Mouse (Mus musculus) urinary bladder, postnatal 25 days (tissue): ENCODE measurements at regions not wholly inside any gene's neighbourhood (a gene's known extent, or its start where the extent isn't known, plus 50 kb on each side); places are given as distances from the start of the nearest gene placed in this dataset.

Source experiments
- DNase-seq: peaks from one replicate; pipeline ENCODE4 v3.0.0; 2022; ENCODE audit warnings: low spot score

DNA sequence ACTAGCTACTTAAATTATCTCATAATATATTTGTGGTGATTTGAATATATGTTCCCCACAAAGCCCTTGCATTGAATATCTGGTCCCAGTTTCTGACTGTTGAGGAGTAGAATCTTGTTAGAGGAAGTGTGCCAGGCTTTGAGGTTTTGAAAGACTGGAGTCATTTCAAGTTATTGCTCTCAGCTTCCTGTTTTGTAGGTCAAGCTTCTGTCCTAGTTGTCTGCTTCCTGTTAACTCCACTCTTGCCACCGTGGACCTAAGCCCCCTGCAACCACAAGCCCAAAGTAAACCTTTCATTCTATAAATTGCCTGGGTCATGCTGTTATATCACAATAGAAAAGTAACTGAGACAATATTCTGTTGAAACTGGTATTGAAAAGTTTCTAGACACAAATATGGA, 1232.3 kb upstream of the Lrrc6 start:
- no peak for DNase-seq

DNA sequence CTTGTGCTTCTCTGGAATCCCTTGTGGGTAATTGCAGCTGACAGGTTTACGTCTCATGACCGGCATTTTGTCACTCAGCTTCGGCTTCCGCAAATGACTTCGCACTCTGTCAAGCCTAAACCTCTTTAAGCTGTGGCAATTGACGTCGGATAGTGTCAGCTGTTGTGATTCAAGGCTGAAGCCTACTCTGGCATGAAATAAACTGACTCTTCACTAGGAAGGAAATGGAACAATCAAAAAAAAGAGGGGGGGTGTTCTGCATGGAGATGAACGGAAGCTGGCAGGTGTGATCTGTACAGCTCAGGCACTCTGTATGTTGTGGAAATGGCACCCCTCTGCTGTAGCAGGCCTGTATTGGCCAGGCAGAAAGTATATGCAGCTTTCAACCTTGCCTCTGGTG, 1228.8 kb upstream of the Lrrc6 start:
- DNase-seq, result no peak

DNA sequence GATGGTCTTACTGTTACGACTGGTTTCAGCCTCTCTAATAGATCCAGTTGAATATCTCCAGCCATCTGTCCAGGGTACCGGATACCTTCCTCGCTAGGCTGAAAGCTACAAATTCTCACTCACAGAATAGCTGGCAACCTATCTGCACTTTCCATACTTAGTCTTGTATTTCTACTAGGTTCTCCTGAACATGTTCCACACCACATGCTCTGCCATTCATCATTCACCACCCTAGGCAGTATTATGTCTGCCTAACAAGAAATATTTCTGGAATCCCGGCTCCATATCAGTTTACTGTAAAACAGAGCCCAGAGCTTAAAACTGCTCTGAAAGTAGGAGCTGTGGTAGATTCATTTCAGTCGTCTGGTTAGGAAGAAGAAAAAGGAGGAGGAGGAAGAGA, 1224.5 kb upstream of the Lrrc6 start:
- no peak for DNase-seq

GRCm38 (mm10) chr15:67714203-67714602, 1213.5 kb upstream of the Lrrc6 start:
- no peak for DNase-seq

GRCm38 (mm10) chr15:67686140-67686539, 1185.4 kb upstream of the Lrrc6 start:
- DNase-seq, result no peak

- DNase-seq, result no peak
Observed at GRCm38 (mm10) chr15:67673276-67673675, 1172.6 kb upstream of the Lrrc6 start.

DNA sequence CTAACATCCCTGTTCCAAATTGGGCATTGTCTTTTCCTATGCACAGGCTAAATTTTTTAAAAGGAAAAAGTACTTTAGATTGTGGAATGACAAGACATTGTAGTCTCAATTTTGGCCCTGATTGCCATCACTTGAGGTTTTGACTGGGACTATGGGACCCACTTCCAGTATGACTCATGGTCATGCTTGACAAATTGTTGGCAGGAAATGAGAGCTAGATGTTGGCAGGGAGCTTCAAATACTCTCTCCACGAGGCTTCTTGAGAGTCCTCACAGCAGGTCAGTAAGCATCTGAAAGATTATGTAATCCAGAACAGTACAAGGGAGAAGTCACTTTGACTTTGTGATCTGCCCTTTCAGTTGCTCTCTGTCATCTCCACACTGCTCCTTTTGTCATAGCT, 1135.4 kb upstream of the Lrrc6 start:
- DNase-seq, result no peak

GRCm38 (mm10) chr15:67626704-67627287, 1126.1 kb upstream of the Lrrc6 start:
- DNase-seq, result no peak

DNA sequence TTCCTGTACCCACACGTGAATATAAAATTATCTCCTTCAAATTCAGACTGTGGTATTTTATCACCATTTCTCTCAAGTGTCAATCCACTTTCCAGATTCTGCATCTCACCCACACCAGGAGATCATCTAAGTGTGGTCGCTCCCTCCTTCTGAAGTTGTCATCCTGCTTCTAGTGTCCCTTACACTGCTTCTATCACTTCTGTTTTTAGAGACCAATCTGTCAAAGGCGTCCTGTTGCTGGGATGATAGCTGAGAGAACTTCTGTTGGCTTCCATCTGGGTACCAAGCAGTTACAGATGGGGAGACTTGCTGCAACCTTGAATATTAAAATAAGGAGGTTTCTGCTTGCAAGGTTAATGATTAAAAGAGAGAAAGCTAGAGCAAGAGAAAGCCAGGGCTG, 1111.2 kb upstream of the Lrrc6 start:
- DNase-seq, result no peak

DNA sequence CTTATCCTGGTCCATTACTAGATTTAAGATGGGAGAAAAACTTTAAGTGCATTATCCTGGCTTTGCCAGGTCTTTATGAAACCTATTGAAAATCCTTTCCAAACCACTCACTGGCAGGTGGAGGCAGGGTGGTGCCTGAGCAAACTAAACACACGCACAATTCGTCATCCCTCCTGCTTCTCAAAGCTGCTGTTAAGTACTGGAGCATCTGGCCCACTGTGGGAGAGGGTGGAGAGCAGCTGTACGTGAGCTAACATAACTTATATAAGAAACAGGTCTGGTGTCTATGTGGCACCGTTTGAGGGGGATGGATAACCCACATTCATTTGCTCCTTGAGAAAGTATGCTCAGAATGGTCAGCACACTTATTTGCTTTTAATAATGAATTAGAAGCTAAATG, 1097.7 kb upstream of the Lrrc6 start:
- no peak for DNase-seq

DNA sequence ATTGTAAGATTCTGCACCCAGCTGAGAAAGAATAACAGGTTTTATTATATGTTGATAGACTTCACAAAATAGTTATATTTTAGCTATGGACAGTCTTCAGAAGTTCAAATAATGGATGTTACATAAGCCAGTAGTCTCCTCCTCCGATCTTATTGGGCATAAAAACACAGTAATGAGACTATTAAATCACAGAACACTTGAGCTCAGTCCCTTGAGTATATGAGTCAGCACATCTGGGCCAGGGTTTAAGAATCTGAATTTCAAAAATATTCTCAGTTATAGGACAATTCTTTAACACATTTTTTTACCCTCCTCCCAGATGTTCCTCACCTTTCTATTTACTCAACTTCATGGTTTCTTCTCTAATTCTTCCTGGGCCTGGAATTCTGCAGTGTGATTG, 1075.9 kb upstream of the Lrrc6 start:
- no peak for DNase-seq

DNA sequence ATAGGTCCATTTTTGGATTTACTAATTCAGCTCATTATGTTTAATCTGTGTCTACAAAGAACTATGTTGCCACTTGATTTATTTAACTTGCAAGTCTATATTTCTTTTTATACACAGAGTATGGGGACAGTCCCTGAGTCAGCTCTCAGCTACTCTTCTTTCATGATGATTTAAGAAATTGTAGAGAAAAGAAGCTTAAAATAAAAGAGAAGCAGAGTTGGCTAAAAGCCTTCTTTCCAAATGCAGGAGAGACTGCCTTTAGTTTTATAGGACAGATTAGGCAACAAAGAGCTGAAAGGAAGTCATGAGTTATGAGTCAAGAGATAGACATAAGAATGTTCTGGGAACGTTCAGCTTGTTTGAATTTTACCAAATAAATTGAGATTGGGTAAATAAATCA, 1070.9 kb upstream of the Lrrc6 start:
- DNase-seq, result no peak

DNA sequence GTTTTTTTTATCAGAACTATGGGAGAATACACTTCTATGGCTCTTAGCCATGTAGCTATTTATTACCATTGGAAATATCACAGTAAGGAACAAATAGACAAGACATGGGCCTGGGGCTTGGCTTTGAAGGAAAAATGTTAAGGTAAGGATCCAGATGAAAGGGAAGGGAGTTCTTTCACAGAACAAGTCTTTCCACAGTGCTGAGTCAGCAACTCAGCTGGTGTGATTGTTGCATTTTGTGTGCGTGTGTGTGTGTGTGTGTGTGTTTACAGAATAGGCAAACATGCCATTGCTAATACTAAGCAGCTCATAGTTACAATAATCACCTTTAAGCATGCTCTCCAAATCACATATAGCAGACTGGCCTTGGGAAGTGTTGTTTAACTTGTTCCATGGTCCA, 1056.6 kb upstream of the Lrrc6 start:
- DNase-seq, result no peak

DNA sequence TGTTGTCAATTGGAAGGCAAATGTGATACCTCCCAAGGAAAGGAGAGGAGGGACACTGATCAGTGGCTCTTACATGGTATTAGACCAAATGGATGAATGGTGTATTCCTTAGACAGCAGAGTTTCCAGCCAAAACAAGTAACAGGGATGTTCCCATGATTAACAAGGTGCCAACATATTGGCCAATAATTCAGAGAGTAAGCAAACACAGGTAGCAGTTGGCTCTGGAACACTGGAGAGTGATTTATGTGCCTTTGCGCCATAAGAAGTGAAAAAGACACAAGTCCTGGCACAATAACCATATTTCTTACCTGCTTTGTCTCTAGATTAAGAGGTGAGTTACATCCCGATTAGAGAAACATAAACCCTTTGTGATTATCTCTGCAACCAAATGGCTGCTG, 1051.2 kb upstream of the Lrrc6 start:
- no peak for DNase-seq

DNA sequence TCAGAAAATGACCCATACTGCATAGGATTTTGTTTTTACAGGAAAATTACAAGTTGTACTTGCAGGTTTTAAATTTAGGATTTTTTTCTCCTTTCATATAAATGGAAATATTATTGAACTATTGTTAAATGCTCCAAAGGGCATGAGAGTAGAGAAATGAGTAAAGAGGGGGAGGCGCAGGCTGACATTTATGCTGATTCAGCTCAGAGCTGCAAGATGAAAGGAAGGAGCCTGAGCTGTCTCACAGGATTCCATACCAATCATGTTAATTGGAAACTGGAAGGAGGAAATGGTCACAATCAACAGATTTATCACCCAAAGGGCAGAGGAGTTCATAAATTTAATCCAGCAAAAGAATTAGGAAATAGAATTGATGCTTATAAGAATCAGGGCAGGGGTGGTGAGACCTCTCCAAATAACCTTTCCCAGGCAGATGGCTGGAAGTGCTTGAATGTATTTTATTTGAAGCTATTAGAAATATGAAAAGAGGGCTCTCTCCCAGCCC, 1046.2 kb upstream of the Lrrc6 start:
- no peak for DNase-seq

DNA sequence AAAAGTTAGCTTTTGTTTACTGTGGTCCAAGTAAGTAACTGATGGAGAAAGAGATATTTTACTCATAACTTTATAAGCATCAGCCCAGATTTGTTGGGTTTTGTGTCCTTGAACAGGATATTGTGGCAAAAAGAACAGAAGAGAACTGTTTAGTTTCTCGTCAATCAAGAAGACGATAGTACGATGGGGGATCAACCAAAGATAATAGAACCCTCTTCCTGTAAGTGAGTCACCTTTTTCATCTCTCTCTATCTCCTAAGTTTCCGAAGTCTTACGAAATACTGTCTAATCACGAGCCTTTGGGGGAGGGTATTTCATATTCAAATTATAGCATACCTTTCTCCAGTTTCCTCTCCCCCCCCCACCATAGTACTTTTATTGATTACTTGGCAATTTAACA, 1045.0 kb upstream of the Lrrc6 start:
- no peak for DNase-seq

GRCm38 (mm10) chr15:67513722-67514121, 1013.0 kb upstream of the Lrrc6 start:
- DNase-seq, result no peak

- DNase-seq, result no peak
Observed at GRCm38 (mm10) chr15:67495001-67495658, 994.4 kb upstream of the Lrrc6 start.

GRCm38 (mm10) chr15:67481733-67482132, 981.0 kb upstream of the Lrrc6 start:
- DNase-seq, result no peak

- DNase-seq, result no peak
Observed at GRCm38 (mm10) chr15:67474325-67474724, 973.6 kb upstream of the Lrrc6 start.

DNA sequence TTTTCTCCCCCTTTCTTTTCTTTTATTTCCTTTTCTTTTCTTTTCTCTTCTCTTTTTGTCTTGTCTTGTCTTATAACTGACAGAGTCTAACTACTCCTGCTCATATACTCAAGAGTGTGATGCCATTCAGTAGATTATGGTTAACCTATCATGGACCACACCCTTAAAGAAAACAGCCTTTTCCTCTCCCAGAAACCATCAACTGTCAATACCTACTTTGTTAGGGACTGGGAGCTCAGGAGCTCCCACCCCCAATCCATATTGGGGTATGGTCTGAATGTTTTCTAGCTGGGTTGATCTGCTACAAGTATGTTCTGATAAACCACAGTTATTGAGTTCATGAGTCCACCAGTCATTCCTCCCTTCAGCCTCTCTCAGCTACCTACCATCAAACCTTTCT, 972.3 kb upstream of the Lrrc6 start:
- DNase-seq, result no peak

DNA sequence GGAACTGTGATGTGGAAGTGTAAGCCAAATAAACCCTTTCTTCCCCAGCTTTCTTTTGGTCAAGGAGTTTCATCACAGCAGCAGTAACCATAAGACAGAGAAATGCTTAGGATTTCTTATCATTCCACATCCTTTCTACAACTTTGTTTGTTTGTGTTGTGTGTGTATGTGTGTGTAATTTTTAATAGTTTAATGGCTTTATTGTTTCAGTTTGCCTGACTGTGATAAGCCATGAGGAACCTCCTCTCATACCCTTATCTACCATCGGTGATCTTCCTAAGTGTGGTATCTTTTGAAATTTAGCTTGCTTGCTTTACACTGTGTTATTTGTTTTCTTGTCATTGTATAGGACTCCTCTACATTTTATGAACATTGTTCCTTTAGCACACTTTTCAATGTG, 970.6 kb upstream of the Lrrc6 start:
- DNase-seq, result no peak

GRCm38 (mm10) chr15:67470036-67470435, 969.3 kb upstream of the Lrrc6 start:
- DNase-seq, result no peak
